Mouse (Mus musculus) cerebellum, adult 11-12 months (tissue): ENCODE results near the gene Klhl8.

ENCODE experiments used
- DNase-seq: peaks from one replicate; pipeline ENCODE4 v3.0.0; 2022

Klhl8 gene

GRCm38 (mm10) chr5:103914335-103915226 lies 3.5 kb upstream of the Klhl8 start:
- no peak for DNase-seq

- DNase-seq = no peak
These were observed 2.1 kb upstream of the Klhl8 start for GRCm38 (mm10) chr5:103913150-103913549.

GRCm38 (mm10) chr5:103911555-103911954 lies 496 bp upstream of the Klhl8 start:
- DNase-seq = peak; percentile 39

- DNase-seq = peak; percentile 38
These were observed 903 bp downstream of the Klhl8 start for GRCm38 (mm10) chr5:103910156-103910555.

- DNase-seq = no peak
These were observed 1.6 kb downstream of the Klhl8 start for GRCm38 (mm10) chr5:103909466-103909865.

- DNase-seq = no peak
These were observed 2.2 kb downstream of the Klhl8 start for GRCm38 (mm10) chr5:103908851-103909250.

GRCm38 (mm10) chr5:103907844-103908243 lies 3.2 kb downstream of the Klhl8 start:
- DNase-seq = no peak

GRCm38 (mm10) chr5:103906173-103906572 lies 4.9 kb downstream of the Klhl8 start:
- DNase-seq = no peak

- no peak for DNase-seq
These were observed 12.7 kb downstream of the Klhl8 start for GRCm38 (mm10) chr5:103898310-103898709.

GRCm38 (mm10) chr5:103889766-103890165 lies 21.3 kb downstream of the Klhl8 start:
- no peak for DNase-seq

- no peak for DNase-seq
These were observed 47.3 kb downstream of the Klhl8 start for GRCm38 (mm10) chr5:103863759-103864158.

- no peak for DNase-seq
These were observed 50.4 kb downstream of the Klhl8 start for GRCm38 (mm10) chr5:103860622-103861021.

- DNase-seq = no peak
These were observed 53.9 kb downstream of the Klhl8 start for GRCm38 (mm10) chr5:103857151-103857550.

- DNase-seq = no peak
These were observed 54.6 kb downstream of the Klhl8 start for GRCm38 (mm10) chr5:103856286-103857009.

- no peak for DNase-seq
These were observed 55.4 kb downstream of the Klhl8 start for GRCm38 (mm10) chr5:103855483-103856211.

- DNase-seq = no peak
These were observed 56.3 kb downstream of the Klhl8 start for GRCm38 (mm10) chr5:103854807-103855194.

- DNase-seq = peak; percentile 38
These were observed 56.8 kb downstream of the Klhl8 start for GRCm38 (mm10) chr5:103854041-103854806.

GRCm38 (mm10) chr5:103852756-103853549 lies 58.1 kb downstream of the Klhl8 start:
- DNase-seq = no peak

- DNase-seq = no peak
These were observed 62.5 kb downstream of the Klhl8 start for GRCm38 (mm10) chr5:103848546-103848945.

GRCm38 (mm10) chr5:103846609-103847008 lies 64.5 kb downstream of the Klhl8 start:
- no peak for DNase-seq

GRCm38 (mm10) chr5:103846154-103846551 lies 64.9 kb downstream of the Klhl8 start:
- no peak for DNase-seq
